Mouse (Mus musculus) cerebellum, adult 18-20 months (tissue): ENCODE data around the gene Tmem267.
"Not testable (repeated sequence)": the region's sequence is repeated elsewhere in the genome, so short reads cannot be mapped to it uniquely, and the experiment has no call there.

Experiments
- DNase-seq, 2 experiments: peaks; one replicate each; pipeline ENCODE4 v3.0.0; 2021

Tmem267 gene

GRCm38 (mm10) chr13:119487880-119488580 is at the start of gene Tmem267, which contains the start of gene 3110070M22Rik:
Gene Tmem267, plus strand, starts transcription at chr13:119488039.
Gene 3110070M22Rik, minus strand, starts transcription at chr13:119488383.
- peak; percentile 84 to 98 for DNase-seq

GRCm38 (mm10) chr13:119442244-119442643 is 45.6 kb upstream of the Tmem267 start:
- no peak for DNase-seq

- no peak for DNase-seq
Observed at GRCm38 (mm10) chr13:119453563-119453962, 34.3 kb upstream of the Tmem267 start.

- no peak for DNase-seq
Observed at GRCm38 (mm10) chr13:119455082-119455481, 32.8 kb upstream of the Tmem267 start.

- no peak for DNase-seq
Observed at GRCm38 (mm10) chr13:119456342-119456741, 31.5 kb upstream of the Tmem267 start.

GRCm38 (mm10) chr13:119461900-119462595 is 25.8 kb upstream of the Tmem267 start:
- DNase-seq, result no peak

GRCm38 (mm10) chr13:119462596-119463560 is 25.0 kb upstream of the Tmem267 start, which contains the start of gene 4833420G17Rik:
Gene 4833420G17Rik, plus strand, starts transcription at chr13:119462768.
- DNase-seq, result peak; percentile 89 to 92

GRCm38 (mm10) chr13:119476631-119477030 is 11.2 kb upstream of the Tmem267 start:
- DNase-seq, result no peak

- DNase-seq, result no peak
Observed at GRCm38 (mm10) chr13:119477789-119478188, 10.1 kb upstream of the Tmem267 start.

- peak; percentile 9 to 22 for DNase-seq
Observed at GRCm38 (mm10) chr13:119487354-119487753, 485 bp upstream of the Tmem267 start.

GRCm38 (mm10) chr13:119492083-119492482 is 4.2 kb downstream of the Tmem267 start:
- DNase-seq, result not testable (repeated sequence)

- not testable (repeated sequence) for DNase-seq
Observed at GRCm38 (mm10) chr13:119494938-119495337, 7.1 kb downstream of the Tmem267 start.

- DNase-seq, result peak; percentile 17 to 55
Observed at GRCm38 (mm10) chr13:119596321-119597211, 108.7 kb downstream of the Tmem267 start.

- DNase-seq, result not testable (repeated sequence)
Observed at GRCm38 (mm10) chr13:119598466-119598865, 110.6 kb downstream of the Tmem267 start.

- peak in 1 of 2 experiments; percentile 14 for DNase-seq
Observed at GRCm38 (mm10) chr13:119599066-119599465, 111.2 kb downstream of the Tmem267 start.

- not testable (repeated sequence) for DNase-seq
Observed at GRCm38 (mm10) chr13:119599498-119599897, 111.7 kb downstream of the Tmem267 start.

- DNase-seq, result peak; percentile 18 to 25
Observed at GRCm38 (mm10) chr13:119600166-119600565, 112.3 kb downstream of the Tmem267 start.

- peak; percentile 47 to 55 for DNase-seq
Observed at GRCm38 (mm10) chr13:119602688-119603331, 115.0 kb downstream of the Tmem267 start.

- not testable (repeated sequence) for DNase-seq
Observed at GRCm38 (mm10) chr13:119603890-119604289, 116.1 kb downstream of the Tmem267 start.

- not testable (repeated sequence) for DNase-seq
Observed at GRCm38 (mm10) chr13:119604322-119604721, 116.5 kb downstream of the Tmem267 start.

- DNase-seq, result no peak
Observed at GRCm38 (mm10) chr13:119618841-119619240, 131.0 kb downstream of the Tmem267 start.
